Comparison of ENCODE assay signal across 9 mouse cellular contexts in genomic region chr2:153851030-153851360, GRCm38 (mm10). TPM values are rescaled to one million over a fixed set of nuclear protein-coding genes. Genes with fewer than 3 reads are reported as not detected.
DNase-seq lines count a peak whose midpoint lies in the region; ATAC-seq lines count a peak whose summit lies in the region.
"Had no signal": no experiment of that assay in that cellular context is flagged by ENCODE, and none has a peak within 500 bp of the region (broad histone marks: within the 10 kb centered on the region; RNA-seq: fewer than 3 reads in every experiment).

No protein-coding gene starts in this region.

- WGBS in forebrain, embryonic 11.5 days: 60% methylated on average over 4 of the region's 4 CpGs
- WGBS in forebrain, embryonic 15.5 days: 57% methylated on average over 4 of the region's 4 CpGs

- no peak overlapping the region for H3K4me2 ChIP-seq in forebrain, embryonic 11.5 days (ENCODE audit: low read depth, low read length, severe bottlenecking)
- no peak overlapping the region for H3K4me2 ChIP-seq in forebrain, embryonic 15.5 days (replicated peaks)

- H3K4me3 ChIP-seq in forebrain, embryonic 11.5 days (ENCODE audit: low read depth, low read length): no peak overlapping the region
- H3K4me3 ChIP-seq in forebrain, embryonic 15.5 days: no peak overlapping the region

- no peak for ATAC-seq in forebrain, embryonic 11.5 days (replicated peaks; ENCODE audit: low FRiP score)
- ATAC-seq in forebrain, embryonic 15.5 days (replicated peaks): no peak
- peak; percentile 45 for ATAC-seq in cerebellum, adult (ENCODE audit: insufficient number of reproducible peaks, low FRiP score, low TSS enrichment)

- no peaks in the 10 kb centered on the region for H3K9me3 ChIP-seq in forebrain, embryonic 11.5 days (ENCODE audit: control insufficient read depth, low read length)
- no peaks in the 10 kb centered on the region for H3K9me3 ChIP-seq in forebrain, embryonic 15.5 days

- H3K9ac ChIP-seq in forebrain, embryonic 11.5 days (ENCODE audit: low read length): no peak overlapping the region
- H3K9ac ChIP-seq in forebrain, embryonic 15.5 days (replicated peaks): no peak overlapping the region

- H3K4me1 ChIP-seq in forebrain, embryonic 11.5 days (replicated peaks; ENCODE audit: control insufficient read depth, insufficient read depth, low read length): no peaks in the 10 kb centered on the region
- H3K4me1 ChIP-seq in forebrain, embryonic 15.5 days: no peaks in the 10 kb centered on the region

- DNase-seq in forebrain, embryonic 11.5 days (ENCODE audit: low spot score): peak; percentile 72
- peak; percentile 29 for DNase-seq in CD4-positive helper T cell, adult 2 months (ENCODE audit: low read depth, low spot score)
- peak; percentile 35 to 38 for DNase-seq in frontal cortex, postnatal 25 days (ENCODE audit: low spot score in 2 of 2)
- peak; percentile 24 to 73 for DNase-seq in layer of hippocampus, adult 18-20 months (ENCODE audit: low spot score in 2 of 2)
- peak; percentile 64 for DNase-seq in lung, postnatal 14 days
- peak; percentile 20 to 39 for DNase-seq in spleen, postnatal 36 days (ENCODE audit: low spot score in 2 of 2)

- H3K27me3 ChIP-seq in forebrain, embryonic 11.5 days (ENCODE audit: control insufficient read depth, insufficient read depth, low read length): no peaks in the 10 kb centered on the region
- H3K27me3 ChIP-seq in forebrain, embryonic 15.5 days: no peaks in the 10 kb centered on the region

- no peaks in the 10 kb centered on the region for H3K36me3 ChIP-seq in forebrain, embryonic 11.5 days (ENCODE audit: control insufficient read depth, insufficient read depth, low read length)
- H3K36me3 ChIP-seq in forebrain, embryonic 15.5 days: no peaks in the 10 kb centered on the region

- H3K27ac ChIP-seq in forebrain, embryonic 11.5 days (ENCODE audit: low read depth, low read length): no peak overlapping the region
- no peak overlapping the region for H3K27ac ChIP-seq in forebrain, embryonic 15.5 days (replicated peaks)

RNA-seq across cellular contexts. Expression of gene Sun5, which starts 19.9 kb away (rescaled TPM):
- polyA plus RNA-seq in forebrain, embryonic 11.5 days (2014; fragmentation: Nextera tagmentation; extraction: Ambion mirVana): not detected in 2 replicates
- not detected in 2 replicates for polyA plus RNA-seq in forebrain, embryonic 15.5 days (2015; fragmentation: Nextera tagmentation; extraction: Ambion mirVana)
- not detected for total RNA-seq in layer of hippocampus, adult 18-20 months (2021)
- total RNA-seq: layer of hippocampus, adult 8-10 months had no signal

RNA-seq across cellular contexts. Expression of gene Bpifb2, which starts 23.9 kb away (rescaled TPM):
- polyA plus RNA-seq in forebrain, embryonic 11.5 days (2014; fragmentation: Nextera tagmentation; extraction: Ambion mirVana): not detected in 2 replicates
- not detected in 2 replicates for polyA plus RNA-seq in forebrain, embryonic 15.5 days (2015; fragmentation: Nextera tagmentation; extraction: Ambion mirVana)
- not detected for total RNA-seq in layer of hippocampus, adult 18-20 months (2021)
- total RNA-seq: layer of hippocampus, adult 8-10 months had no signal

RNA-seq across cellular contexts. Expression of gene Bpifb6, which starts 49.2 kb away (rescaled TPM):
- not detected in 2 replicates for polyA plus RNA-seq in forebrain, embryonic 11.5 days (2014; fragmentation: Nextera tagmentation; extraction: Ambion mirVana)
- polyA plus RNA-seq in forebrain, embryonic 15.5 days (2015; fragmentation: Nextera tagmentation; extraction: Ambion mirVana): not detected in 2 replicates
- total RNA-seq in layer of hippocampus, adult 18-20 months (2021): not detected
- total RNA-seq: layer of hippocampus, adult 8-10 months had no signal
